Mouse (Mus musculus) adrenal gland, postnatal 0 days (tissue): ENCODE data around the gene Rnf212b. TPM values are rescaled to one million over a fixed set of nuclear protein-coding genes. Genes with fewer than 3 reads are reported as not detected.

ENCODE experiments used
- polyA plus RNA-seq: library from polyadenylated mRNA; unstranded; fragments of >200 nt; fragmentation: Nextera tagmentation; extraction: Ambion mirVana; gene quantifications from 2 replicates; pipeline ENCODE4 v1.2.1, GENCODE M21; 2015

Gene Rnf212b
- 1.1 and 1.5 TPM in 2 replicates for polyA plus RNA-seq

GRCm38 (mm10) chr14:54813991-54814390 is at the start of gene Rnf212b:
TSS of gene Rnf212b (plus strand) at chr14:54814141.

GRCm38 (mm10) chr14:54781610-54782365 is 32.2 kb upstream of the Rnf212b start, which contains the start of gene Slc7a8:
TSS of gene Slc7a8 (minus strand) at chr14:54781946.

GRCm38 (mm10) chr14:54870861-54871260 is 56.9 kb downstream of the Rnf212b start, which contains the start of gene Homez:
TSS of gene Homez (minus strand) at chr14:54870961.

GRCm38 (mm10) chr14:54877048-54877715 is 63.2 kb downstream of the Rnf212b start, which contains the start of gene Ppp1r3e:
TSS of gene Ppp1r3e (minus strand) at chr14:54877550.

DNA sequence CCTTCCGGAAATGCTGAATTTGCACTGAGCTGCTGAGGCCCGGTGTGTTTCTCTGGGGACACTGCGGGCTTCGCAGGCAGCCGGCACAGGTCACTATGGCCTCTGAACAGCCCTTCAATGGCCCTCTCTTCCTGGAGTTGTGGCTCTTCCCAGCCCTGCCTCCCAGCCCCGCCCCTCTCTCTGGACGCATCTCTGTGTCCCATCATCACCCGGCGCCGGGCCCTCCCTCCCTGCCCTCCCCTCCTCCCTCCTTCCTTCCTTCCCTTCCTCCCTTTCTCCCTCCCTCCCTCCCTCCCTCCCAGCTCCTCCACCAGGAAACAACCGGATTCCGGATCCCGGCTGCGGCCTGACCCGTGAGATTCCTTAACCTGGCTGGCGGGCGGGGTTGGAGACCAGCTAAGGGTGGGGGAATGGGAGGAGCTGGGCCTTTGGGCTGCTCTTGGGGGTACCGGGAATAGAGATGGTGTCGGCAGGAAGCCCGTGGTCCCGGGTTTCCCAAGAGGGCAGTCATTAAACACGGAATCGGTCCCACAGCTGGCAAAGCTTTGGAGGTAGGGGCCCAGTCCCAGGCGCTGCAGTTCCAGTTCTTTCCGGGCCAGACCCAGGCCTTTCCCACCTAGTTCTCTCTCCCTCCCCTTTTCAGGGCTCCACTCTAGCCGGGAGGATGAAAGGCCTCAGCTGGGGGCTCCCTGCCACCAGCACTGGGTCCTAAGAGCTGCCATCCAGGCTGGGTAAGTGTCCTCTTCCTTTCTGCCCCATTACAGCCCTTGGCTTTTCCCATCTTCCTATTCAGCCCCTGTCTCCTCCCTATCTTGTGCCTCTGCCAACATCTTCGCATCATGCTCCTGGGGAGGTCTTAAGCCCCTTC is 69.4 kb downstream of the Rnf212b start, which contains the start of the genes Bcl2l2 and Gm20521:
Gene Bcl2l2 (plus strand): TSS at position 224 of the 868 bp plus-strand sequence.
Gene Gm20521 (plus strand): TSS at position 288 of the 868 bp plus-strand sequence.

DNA sequence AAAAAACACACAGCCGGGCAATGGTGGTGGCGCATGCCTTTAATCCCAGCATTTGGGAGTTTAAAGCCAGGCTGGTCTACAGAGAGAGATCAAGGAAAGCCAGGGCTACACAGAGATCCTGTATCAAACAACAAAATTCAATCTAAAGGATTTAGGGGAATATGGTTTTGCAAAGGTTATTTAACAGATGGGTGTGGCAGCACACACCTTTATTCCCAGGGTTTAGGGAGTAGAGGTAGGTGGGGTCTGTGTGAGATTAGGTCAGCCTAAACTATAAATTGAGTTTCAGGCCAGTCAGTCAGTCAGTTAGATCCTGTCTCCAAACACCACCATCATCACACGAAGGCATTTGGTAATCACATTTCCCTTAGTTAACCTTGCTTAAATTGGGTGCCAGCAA is 78.3 kb downstream of the Rnf212b start, which contains the start of gene Pabpn1:
Gene Pabpn1 (plus strand): TSS at position 301 of the 400 bp plus-strand sequence.

Other genes with a start within 250 kb of the Rnf212b start
- gene Ajuba, start 236.6 kb upstream of the Rnf212b start, polyA plus RNA-seq = 14.2 and 19.9 TPM in 2 replicates
- gene 4931414P19Rik, start 208.1 kb upstream of the Rnf212b start, polyA plus RNA-seq = 3.4 and 3.5 TPM in 2 replicates
- gene Psmb5, start 196.1 kb upstream of the Rnf212b start, polyA plus RNA-seq = 435 and 451 TPM in 2 replicates
- gene Psmb11, start 192.7 kb upstream of the Rnf212b start, polyA plus RNA-seq = 0.03 TPM in 1 of 2 replicates, not detected in the other
- not detected in 2 replicates for gene Gm17606, start 173.2 kb upstream of the Rnf212b start, polyA plus RNA-seq
- 0.80 and 0.84 TPM in 2 replicates for gene Cdh24, start 172.8 kb upstream of the Rnf212b start, polyA plus RNA-seq
- 88.8 and 106 TPM in 2 replicates for gene 1700123O20Rik, start 127.9 kb upstream of the Rnf212b start, polyA plus RNA-seq
- gene Acin1, start 127.2 kb upstream of the Rnf212b start, polyA plus RNA-seq = 49.4 and 65.2 TPM in 2 replicates
- 0.11 and 0.19 TPM in 2 replicates for gene Gm29776, start 115.3 kb upstream of the Rnf212b start, polyA plus RNA-seq
- gene Cebpe, start 102.0 kb upstream of the Rnf212b start, polyA plus RNA-seq = 0.77 and 1.2 TPM in 2 replicates
- 16.5 and 30.8 TPM in 2 replicates for gene Slc7a8, start 32.2 kb upstream of the Rnf212b start, polyA plus RNA-seq
- gene Homez, start 56.8 kb downstream of the Rnf212b start, polyA plus RNA-seq = 5.6 and 9.5 TPM in 2 replicates
- 1.6 and 1.8 TPM in 2 replicates for gene Ppp1r3e, start 63.4 kb downstream of the Rnf212b start, polyA plus RNA-seq
- 3.2 and 4.3 TPM in 2 replicates for gene Bcl2l2, start 69.2 kb downstream of the Rnf212b start, polyA plus RNA-seq
- 2.8 TPM in 1 of 2 replicates, not detected in the other for gene Gm20521, start 69.3 kb downstream of the Rnf212b start, polyA plus RNA-seq
- gene Pabpn1, start 78.4 kb downstream of the Rnf212b start, polyA plus RNA-seq = 56.6 and 88.0 TPM in 2 replicates
- gene Slc22a17, start 99.0 kb downstream of the Rnf212b start, polyA plus RNA-seq = 47.4 and 48.2 TPM in 2 replicates
- gene Efs, start 112.0 kb downstream of the Rnf212b start, polyA plus RNA-seq = 10.4 and 13.2 TPM in 2 replicates
- 0.32 TPM in 1 of 2 replicates, not detected in the other for gene Il25, start 118.6 kb downstream of the Rnf212b start, polyA plus RNA-seq
- 5.5 and 12.5 TPM in 2 replicates for gene Cmtm5, start 122.1 kb downstream of the Rnf212b start, polyA plus RNA-seq
- gene Myh6, start 152.8 kb downstream of the Rnf212b start, polyA plus RNA-seq = 1.1 and 3.5 TPM in 2 replicates
- gene Gm17428, start 162.8 kb downstream of the Rnf212b start, polyA plus RNA-seq = not detected in 2 replicates
- 1.7 and 2.2 TPM in 2 replicates for gene Myh7, start 180.5 kb downstream of the Rnf212b start, polyA plus RNA-seq
- 77.4 and 82.0 TPM in 2 replicates for gene Ngdn, start 201.3 kb downstream of the Rnf212b start, polyA plus RNA-seq